Mouse (Mus musculus) heart, adult 2 months (tissue): ENCODE measurements around the gene Kremen1.
A peak's percentile ranks its signal among the peaks of the same experiment; 100 is the strongest.

Source experiments
- CTCF ChIP-seq: fragments of 200-600 bp; IDR thresholded peaks from 2 replicates; pipeline ENCODE4 v1.8.1; 2022; ENCODE audit warnings: antibody characterized with exemption, mild to moderate bottlenecking, moderate library complexity
- POLR2A ChIP-seq: fragments of 200-500 bp; IDR thresholded peaks from 2 replicates; pipeline ENCODE4 v1.6.1; 2011; ENCODE audit warnings: mild to moderate bottlenecking, low read depth, low read length, control low read depth; ENCODE audit not compliant: insufficient read depth

DNA sequence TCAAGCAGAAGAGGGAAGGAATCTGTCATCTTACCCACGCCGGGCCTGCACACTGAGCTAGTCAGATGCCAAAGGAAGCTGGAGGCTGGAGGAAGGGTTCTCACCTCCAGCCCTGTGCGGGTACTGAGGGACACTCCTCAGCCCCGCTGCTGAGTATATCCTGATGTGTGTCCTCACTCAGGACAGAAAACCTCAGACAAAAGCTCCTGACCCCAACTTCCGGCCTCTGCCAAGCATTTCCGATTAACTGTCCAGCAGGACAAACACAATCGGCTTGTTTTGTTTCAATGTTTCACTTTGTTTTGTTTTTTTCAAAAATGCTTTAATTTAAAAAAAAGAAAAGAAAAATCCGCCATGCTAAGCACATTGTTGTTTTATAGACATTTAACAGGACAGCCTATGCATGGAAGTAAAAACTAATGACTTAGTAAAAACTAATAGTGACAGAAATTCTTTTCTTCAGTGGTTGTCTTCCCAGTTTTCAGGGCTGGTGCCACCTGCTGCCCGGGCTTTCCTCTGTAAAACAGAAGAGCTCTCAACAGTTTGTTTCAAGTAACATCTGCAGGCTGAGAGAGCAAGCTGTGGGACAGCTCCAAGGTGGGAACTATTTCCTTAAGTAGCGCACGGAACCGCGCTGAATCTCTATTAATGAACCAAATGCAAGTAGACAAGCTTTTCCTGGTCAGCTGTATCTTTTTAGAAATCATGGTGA is 4.1 kb downstream of the Kremen1 start:
- TF ChIP-seq POLR2A (no peak), CTCF (peak; percentile 29; the same call in 1 of the 2 replicates)
